9 mouse cellular contexts compared by ENCODE assay signal in the genomic region with DNA sequence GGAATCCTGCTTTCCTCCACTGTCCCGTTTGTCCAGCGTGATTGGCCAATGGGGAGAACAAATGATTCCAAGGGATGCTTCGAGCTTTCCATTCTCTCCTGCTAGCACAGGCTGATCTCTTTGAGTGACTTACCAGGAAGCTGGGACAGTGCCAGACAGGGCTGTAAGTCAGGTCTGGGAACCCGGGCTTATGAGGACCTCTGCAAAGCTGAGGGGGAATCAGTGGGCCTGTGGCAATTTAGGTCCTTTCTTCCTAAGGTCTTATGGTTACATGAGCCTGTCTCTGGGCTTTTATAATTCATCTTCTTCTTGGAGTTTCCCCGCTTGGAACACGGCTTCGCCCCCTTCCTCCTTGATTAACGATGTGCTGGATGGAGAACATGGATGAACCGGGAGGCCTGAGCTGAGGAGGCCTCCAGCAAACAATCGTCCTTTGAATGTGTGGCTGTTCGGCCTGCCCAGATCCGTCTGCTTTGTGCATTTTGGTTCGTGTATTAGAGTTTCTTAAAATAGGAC.
A peak's percentile ranks its signal among the peaks of the same experiment; 100 is the strongest.
DNase-seq lines count a peak whose midpoint lies in the region; ATAC-seq lines count a peak whose summit lies in the region.
"Had no signal": no experiment of that assay in that cellular context is flagged by ENCODE, and none has a peak within 500 bp of the region (broad histone marks: within the 10 kb centered on the region; RNA-seq: fewer than 3 reads in every experiment).

No protein-coding gene starts in this region.

- WGBS in kidney, embryonic 14.5 days, result 41% methylated on average over 13 of the region's 13 CpGs
- WGBS in forebrain, embryonic 12.5 days, result 44% methylated on average over 13 of the region's 13 CpGs
- WGBS in hindbrain, embryonic 13.5 days, result 48% methylated on average over 13 of the region's 13 CpGs
- 55% methylated on average over 13 of the region's 13 CpGs for WGBS in midbrain, embryonic 14.5 days

- peak overlapping the region; percentile 84 for H3K27ac ChIP-seq in kidney, embryonic 14.5 days (ENCODE audit: low read depth, low read length)
- H3K27ac ChIP-seq in forebrain, embryonic 12.5 days, result peak overlapping the region; percentile 46; the same call in 1 of the 2 replicates
- peak overlapping the region; percentile 13; the same call in 1 of the 2 replicates for H3K27ac ChIP-seq in hindbrain, embryonic 13.5 days
- H3K27ac ChIP-seq in midbrain, embryonic 14.5 days (replicated peaks; ENCODE audit: low read depth, low read length), result no peak overlapping the region
- H3K27ac ChIP-seq: liver, embryonic 14.5 days had no signal

- 0 out of 2 replicates have a peak overlapping the region, but pooled peaks have one; percentile 3 for H3K4me2 ChIP-seq in kidney, embryonic 14.5 days (replicated peaks; ENCODE audit: low read depth, low read length)
- peak overlapping the region; percentile 25; the same call in 1 of the 2 replicates for H3K4me2 ChIP-seq in forebrain, embryonic 12.5 days
- H3K4me2 ChIP-seq in hindbrain, embryonic 13.5 days, result no peak overlapping the region
- no peak overlapping the region for H3K4me2 ChIP-seq in midbrain, embryonic 14.5 days (ENCODE audit: low read length)

- DNase-seq in kidney, adult 9 months, result no peak
- DNase-seq in midbrain, embryonic 14.5 days, result peak; percentile 53
- DNase-seq in spleen, adult 12 weeks (ENCODE audit: low spot score), result no peak
- DNase-seq in natural killer cell, adult 2 months (ENCODE audit: low spot score in 2 of 2), result no peak

- H3K27me3 ChIP-seq in kidney, embryonic 14.5 days (ENCODE audit: control insufficient read depth, insufficient read depth, low read length), result no peaks in the 10 kb centered on the region
- peaks cover 14% of the 10 kb centered on the region; the same call in 1 of the 2 replicates for H3K27me3 ChIP-seq in forebrain, embryonic 12.5 days
- peaks cover 2% of the 10 kb centered on the region; the same call in 1 of the 2 replicates for H3K27me3 ChIP-seq in hindbrain, embryonic 13.5 days
- H3K27me3 ChIP-seq in midbrain, embryonic 14.5 days (ENCODE audit: control insufficient read depth, insufficient read depth, low read length), result no peaks in the 10 kb centered on the region

- H3K9me3 ChIP-seq in kidney, embryonic 14.5 days (ENCODE audit: control insufficient read depth, low read length), result no peaks in the 10 kb centered on the region
- H3K9me3 ChIP-seq in forebrain, embryonic 12.5 days, result peaks cover 6% of the 10 kb centered on the region; the same call in 1 of the 2 replicates
- H3K9me3 ChIP-seq in hindbrain, embryonic 13.5 days, result no peaks in the 10 kb centered on the region
- H3K9me3 ChIP-seq in midbrain, embryonic 14.5 days (ENCODE audit: control insufficient read depth, low read length), result no peaks in the 10 kb centered on the region

- no peak overlapping the region for H3K4me3 ChIP-seq in kidney, embryonic 14.5 days (ENCODE audit: low read length)
- H3K4me3 ChIP-seq in forebrain, embryonic 12.5 days (replicated peaks), result no peak overlapping the region
- H3K4me3 ChIP-seq in hindbrain, embryonic 13.5 days, result no peak overlapping the region
- H3K4me3 ChIP-seq in midbrain, embryonic 14.5 days (replicated peaks; ENCODE audit: low read depth, low read length), result no peak overlapping the region

- no peak for ATAC-seq in kidney, embryonic 14.5 days (ENCODE audit: low FRiP score, low TSS enrichment)
- ATAC-seq in forebrain, embryonic 12.5 days (ENCODE audit: low FRiP score), result 0 out of 2 replicates have a peak, but pooled peaks have one; percentile 18
- no peak for ATAC-seq in hindbrain, embryonic 13.5 days (ENCODE audit: low FRiP score)
- ATAC-seq in midbrain, embryonic 14.5 days (ENCODE audit: low FRiP score, low TSS enrichment), result no peak
- ATAC-seq in frontal cortex, adult (ENCODE audit: low TSS enrichment), result no peak; the same call in 1 of the 2 replicates

- peaks cover 26% of the 10 kb centered on the region for H3K4me1 ChIP-seq in kidney, embryonic 14.5 days (ENCODE audit: control insufficient read depth, insufficient read depth, low read length)
- peaks cover 26% of the 10 kb centered on the region for H3K4me1 ChIP-seq in forebrain, embryonic 12.5 days
- H3K4me1 ChIP-seq in hindbrain, embryonic 13.5 days (replicated peaks), result peaks cover 44% of the 10 kb centered on the region
- peaks cover 7% of the 10 kb centered on the region for H3K4me1 ChIP-seq in midbrain, embryonic 14.5 days (ENCODE audit: control insufficient read depth, insufficient read depth, low read length)

- peak overlapping the region; percentile 8; the same call in 1 of the 2 replicates for H3K9ac ChIP-seq in kidney, embryonic 14.5 days (ENCODE audit: low read depth, low read length)
- no peak overlapping the region for H3K9ac ChIP-seq in forebrain, embryonic 12.5 days
- H3K9ac ChIP-seq in hindbrain, embryonic 13.5 days, result peak overlapping the region; percentile 20; the same call in 1 of the 2 replicates
- H3K9ac ChIP-seq in midbrain, embryonic 14.5 days (replicated peaks; ENCODE audit: low read length), result 0 out of 2 replicates have a peak overlapping the region, but pooled peaks have one; percentile 20
- H3K9ac ChIP-seq: liver, embryonic 14.5 days had no signal

- H3K36me3 ChIP-seq in kidney, embryonic 14.5 days (ENCODE audit: control insufficient read depth, insufficient read depth, low read length), result no peaks in the 10 kb centered on the region
- no peaks in the 10 kb centered on the region for H3K36me3 ChIP-seq in forebrain, embryonic 12.5 days (replicated peaks)
- no peaks in the 10 kb centered on the region for H3K36me3 ChIP-seq in hindbrain, embryonic 13.5 days
- H3K36me3 ChIP-seq in midbrain, embryonic 14.5 days (ENCODE audit: control insufficient read depth, insufficient read depth, low read length), result no peaks in the 10 kb centered on the region

Comparison
In these comparisons a context has a peak if more than half of its experiments do, and no peak if none do; other contexts are left out.
1. H3K4me2 ChIP-seq: peak in kidney, embryonic 14.5 days (single experiment) and forebrain, embryonic 12.5 days (single experiment); none in hindbrain, embryonic 13.5 days (single experiment) and midbrain, embryonic 14.5 days (single experiment).